Mouse (Mus musculus) left cerebral cortex, postnatal 36 days (tissue): ENCODE data around the gene Rabep2. TPM values are rescaled to one million over a fixed set of nuclear protein-coding genes. Genes with fewer than 3 reads are reported as not detected.
A peak's percentile ranks its signal among the peaks of the same experiment; 100 is the strongest.
"Not testable (repeated sequence)": the region's sequence is repeated elsewhere in the genome, so short reads cannot be mapped to it uniquely, and the experiment has no call there.

ENCODE experiments used
- DNase-seq, 2 experiments: peaks; one replicate each; pipeline ENCODE4 v3.0.0; 2021 to 2022; ENCODE audit warnings: low spot score in 2 of 2, mixed read lengths in 1 of 2
- intact Hi-C: fragments of 180-260 bp; cut with DNase I; formaldehyde crosslinking; loops from one replicate; pipeline ENCODE4 v1.15.1; 2025
- total RNA-seq, 2 experiments: library from RNA; stranded (reverse); gene quantifications; 2 replicates each; pipeline ENCODE4 v1.2.3; 2021

The Rabep2 gene
- total RNA-seq, 2 experiments from 2014 or later: 11.0 to 11.6 TPM

DNA sequence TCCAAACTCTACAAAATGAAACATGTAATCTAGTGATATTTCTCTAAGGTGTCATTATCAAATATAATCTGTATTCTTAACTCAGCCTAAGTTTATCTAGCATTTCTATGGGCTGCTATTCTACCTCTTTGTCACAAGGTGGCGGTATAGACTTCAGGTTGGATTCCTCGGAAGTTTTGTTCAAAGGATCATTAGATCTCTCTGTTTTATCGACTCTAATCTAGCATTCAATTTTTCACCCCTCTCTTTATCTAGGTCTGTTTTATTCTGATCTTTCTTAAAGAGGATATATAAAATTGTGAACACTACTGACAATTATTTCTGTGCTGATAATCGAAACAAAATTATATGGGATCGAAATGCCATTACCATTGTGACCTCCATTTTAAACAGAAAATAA, 53.1 kb downstream of the Rabep2 start:
- intact Hi-C loops: no loop called here
- DNase-seq: no peak

DNA sequence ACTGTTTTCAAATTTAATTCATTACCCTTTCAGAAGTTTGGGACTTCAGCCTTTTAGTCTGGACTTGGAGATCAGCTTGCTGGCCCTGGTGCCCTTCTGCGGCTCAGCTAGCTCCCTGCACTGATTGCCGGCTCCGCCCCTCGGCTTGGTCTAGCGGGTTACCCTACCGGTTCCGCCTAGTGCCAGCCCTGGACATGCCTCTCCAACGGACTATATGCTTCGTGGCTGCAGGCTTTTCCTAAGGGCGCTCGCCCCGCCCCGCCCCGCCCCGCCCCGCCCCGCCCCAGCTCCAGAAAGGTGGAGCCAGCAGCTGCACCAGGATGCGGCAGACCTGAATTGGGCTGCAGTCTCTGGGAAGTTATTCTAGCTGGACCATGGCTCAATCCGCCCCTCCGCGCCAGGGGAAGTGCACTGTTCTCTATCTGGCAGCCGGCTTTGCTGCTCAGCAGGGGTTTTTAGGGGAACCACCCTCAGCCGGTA, 53.9 kb downstream of the Rabep2 start:
- intact Hi-C loops: no loop called here
- DNase-seq: peak; percentile 49 to 54

DNA sequence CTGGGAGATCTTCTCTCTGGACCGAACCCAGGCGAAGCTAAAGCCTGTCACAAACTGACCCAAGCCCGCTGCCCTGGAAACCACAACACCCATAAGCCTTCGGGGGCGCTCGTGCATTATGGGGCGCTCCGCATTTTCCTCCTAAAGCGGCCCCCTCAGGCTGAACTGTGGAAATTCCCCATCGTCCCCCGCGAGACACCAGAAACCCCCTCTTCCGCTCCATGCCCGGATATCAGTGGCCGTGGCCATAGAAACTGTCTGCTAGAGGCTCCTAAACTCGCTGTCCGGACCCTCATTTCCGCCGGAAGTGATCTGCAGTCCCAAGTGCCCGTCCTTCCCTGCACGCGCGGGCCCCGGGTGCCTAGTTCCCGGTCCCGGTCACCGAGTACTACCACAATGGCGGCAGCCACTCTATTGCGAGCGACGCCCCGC, 58.5 kb downstream of the Rabep2 start, which contains the start of gene Tufm:
TSS of gene Tufm (plus strand) at position 310 of the 432 bp plus-strand sequence.
- intact Hi-C loops: loop anchor here (1.0 to 5.0 kb wide), 2 partner anchors 15 to 80 kb away; partner anchors contain the start of gene Eif3c
- DNase-seq: peak; percentile 97 to 98

DNA sequence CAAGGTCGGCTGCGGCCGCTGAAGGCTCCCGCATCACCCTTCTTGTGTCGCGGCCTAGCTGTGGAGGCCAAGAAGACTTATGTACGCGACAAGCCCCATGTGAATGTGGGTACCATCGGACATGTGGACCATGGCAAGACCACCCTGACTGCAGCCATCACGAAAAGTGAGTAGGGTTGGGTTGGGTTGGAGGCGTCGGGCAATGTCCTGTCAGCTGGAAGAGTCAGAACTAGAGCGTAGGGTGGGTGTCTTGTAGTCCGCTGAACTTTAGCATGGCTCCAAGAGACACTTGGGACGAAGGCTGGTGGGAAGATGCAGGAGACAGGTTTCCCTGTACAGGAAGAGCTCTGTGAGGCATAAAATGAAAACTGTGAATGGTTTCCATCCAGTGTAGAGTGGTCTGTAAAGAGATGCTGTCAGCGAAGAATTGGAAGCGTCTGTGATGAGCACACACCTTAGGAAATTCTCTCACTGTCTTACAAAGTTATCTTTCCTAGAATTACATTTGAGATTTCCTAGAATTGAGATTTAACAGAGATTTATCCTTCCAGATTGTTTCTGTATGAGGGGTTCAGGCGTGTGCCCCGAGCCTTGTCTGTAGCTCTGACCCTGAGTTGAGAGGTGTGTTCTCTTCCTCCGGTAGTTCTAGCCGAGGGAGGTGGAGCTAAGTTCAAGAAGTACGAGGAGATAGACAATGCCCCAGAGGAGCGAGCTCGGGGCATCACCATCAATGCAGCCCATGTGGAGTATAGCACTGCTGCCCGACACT, 59.2 kb downstream of the Rabep2 start:
- not testable (repeated sequence) for DNase-seq
- intact Hi-C loops: loop anchor here (1.0 to 5.0 kb wide), 2 partner anchors 14 to 80 kb away; partner anchors contain the start of gene Eif3c

DNA sequence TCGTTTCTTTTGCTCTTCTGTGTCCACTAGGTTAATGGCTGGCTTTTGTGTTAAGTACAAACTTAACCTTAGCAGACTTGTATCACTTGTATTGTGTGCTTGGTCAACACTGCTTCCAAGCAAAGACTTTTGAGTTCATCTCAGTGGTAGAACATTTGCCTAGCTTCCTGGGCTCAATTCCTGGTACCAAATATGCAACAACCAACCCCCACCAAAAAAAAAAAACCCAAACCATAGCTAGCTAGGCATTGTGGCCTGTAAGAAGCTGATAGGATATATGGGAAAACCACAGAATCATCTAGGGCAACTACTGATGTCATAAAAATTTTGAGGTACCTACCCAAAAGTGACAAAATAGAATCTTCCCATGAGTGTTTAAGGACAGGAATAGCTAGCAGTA, 62.4 kb downstream of the Rabep2 start:
- no peak for DNase-seq
- intact Hi-C loops: no loop called here

DNA sequence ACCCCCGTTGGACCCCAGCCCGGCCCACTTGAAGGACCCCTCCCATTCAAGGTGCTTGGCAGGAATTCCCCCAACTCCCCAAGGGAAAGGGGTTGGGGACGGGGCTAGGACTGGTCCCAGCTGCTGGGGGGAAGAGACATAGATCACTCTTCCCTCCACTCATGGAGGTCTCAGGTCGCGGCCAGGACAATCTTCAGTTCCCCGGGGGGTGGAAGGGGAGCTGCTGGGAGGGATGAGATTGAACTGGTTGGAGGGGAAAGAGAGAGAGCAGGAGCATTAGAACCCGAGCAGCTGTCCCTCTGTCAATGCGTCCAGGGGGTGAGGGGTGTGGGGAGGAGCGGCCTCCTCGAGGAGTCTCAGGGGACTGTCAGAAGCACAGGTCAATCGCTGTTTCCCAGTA, 63.4 kb downstream of the Rabep2 start:
- intact Hi-C loops: no loop called here

DNA sequence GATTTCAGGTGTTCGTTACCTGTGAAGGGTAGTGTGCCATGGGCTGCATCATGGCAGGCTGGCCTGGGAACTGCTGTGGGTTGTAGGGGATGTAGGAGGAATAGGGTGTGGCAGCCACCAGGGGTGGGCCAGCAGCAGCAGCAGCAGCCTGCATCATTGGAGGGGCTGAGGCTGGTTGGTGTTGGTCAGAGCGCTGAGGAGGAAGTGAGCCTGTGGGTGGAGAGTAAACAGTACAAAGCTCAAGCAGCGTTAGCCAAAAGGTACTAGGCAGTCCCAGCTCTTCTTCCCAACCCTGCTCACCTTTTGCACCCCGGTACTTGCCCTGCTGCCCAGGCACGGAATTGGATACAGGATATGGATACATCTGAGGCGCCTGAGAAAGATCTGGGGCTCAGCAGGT, 65.6 kb downstream of the Rabep2 start:
- intact Hi-C loops: no loop called here
- DNase-seq: no peak

More for the DNA sequence above, 63.4 kb downstream of the Rabep2 start:
- DNase-seq: no peak

DNA sequence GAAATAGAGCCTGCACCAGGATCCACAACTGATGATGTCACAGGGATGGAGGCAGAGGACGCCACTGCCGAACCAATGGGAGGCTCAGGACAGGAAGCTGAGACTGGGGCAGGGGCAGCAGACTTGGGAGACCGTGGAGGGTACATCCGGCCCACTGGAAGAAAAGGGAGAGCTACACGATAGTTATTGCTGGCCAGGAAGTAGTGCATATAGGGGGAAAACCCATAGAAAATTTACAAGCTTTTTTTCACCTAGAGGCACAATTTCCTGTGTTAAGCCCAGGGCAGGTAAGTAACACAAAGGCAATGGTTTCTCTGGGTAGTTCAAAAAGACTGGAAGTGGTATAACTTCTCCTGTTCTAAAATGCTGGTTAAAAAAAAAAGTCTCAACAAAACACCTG, 67.9 kb downstream of the Rabep2 start:
- no peak for DNase-seq
- intact Hi-C loops: no loop called here

DNA sequence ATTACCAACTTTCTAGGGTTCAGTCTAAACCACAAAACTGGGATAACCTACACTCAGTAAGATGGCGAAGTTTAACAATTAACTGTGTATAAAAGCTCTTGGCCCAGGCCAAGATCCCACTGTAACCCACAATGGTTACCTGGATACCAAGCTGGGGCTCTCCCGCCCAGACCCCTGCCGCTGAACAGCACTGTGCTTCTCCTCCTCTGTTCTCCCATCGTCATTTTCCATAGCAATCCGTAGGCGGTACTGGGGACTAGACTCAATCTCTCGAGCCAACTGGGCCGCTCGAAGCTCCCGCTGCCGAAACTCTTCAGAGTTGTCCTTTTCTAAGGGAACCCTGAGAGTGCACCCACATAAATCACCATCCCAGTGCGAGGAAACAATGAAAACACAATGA, 69.4 kb downstream of the Rabep2 start:
- intact Hi-C loops: no loop called here
- no peak for DNase-seq

Other genes starting within 250 kb of the Rabep2 start
- 10 to 100 TPM; 91.6 to 99.2 TPM for gene Xpo6, start 228.3 kb upstream of the Rabep2 start, total RNA-seq
- gene Sbk1, start 156.1 kb upstream of the Rabep2 start, total RNA-seq: 10 to 100 TPM; 65.2 to 69.9 TPM
- gene Lat, start 59.2 kb upstream of the Rabep2 start, total RNA-seq: 1 to 10 TPM in 1 of 2 experiments, under 1 TPM in 1; 0.57 to 1.5 TPM
- 10 to 100 TPM; 81.5 to 85.5 TPM for gene Spns1, start 51.3 kb upstream of the Rabep2 start, total RNA-seq
- gene Nfatc2ip, start 32.0 kb upstream of the Rabep2 start, total RNA-seq: 1 to 10 TPM; 5.2 to 5.5 TPM
- not detected for gene Cd19, start 13.9 kb upstream of the Rabep2 start, total RNA-seq
- under 1 TPM in 1 of 2 experiments, not detected in 1; 0.54 TPM for gene Atp2a1, start 34.3 kb downstream of the Rabep2 start, total RNA-seq
- gene Sh2b1, start 46.7 kb downstream of the Rabep2 start, total RNA-seq: 10 to 100 TPM; 68.5 to 73.5 TPM
- 10 to 100 TPM; 77.2 to 81.6 TPM for gene Tufm, start 58.6 kb downstream of the Rabep2 start, total RNA-seq
- gene Atxn2l, start 74.7 kb downstream of the Rabep2 start, total RNA-seq: 100 to 1,000 TPM; 102 to 144 TPM
- 100 to 1,000 TPM; 169 to 193 TPM for gene Eif3c, start 137.7 kb downstream of the Rabep2 start, total RNA-seq
- gene Apobr, start 156.2 kb downstream of the Rabep2 start, total RNA-seq: under 1 TPM; 0.39 to 0.63 TPM
- gene Cln3, start 157.1 kb downstream of the Rabep2 start, total RNA-seq: 10 to 100 TPM; 27.4 to 35.8 TPM
- not detected for gene Il27, start 166.2 kb downstream of the Rabep2 start, total RNA-seq
- 10 to 100 TPM; 16.6 to 17.2 TPM for gene Nupr1, start 202.1 kb downstream of the Rabep2 start, total RNA-seq
- gene Sgf29, start 220.6 kb downstream of the Rabep2 start, total RNA-seq: 10 to 100 TPM; 27.2 to 38.4 TPM
- gene Sult1a1, start 247.7 kb downstream of the Rabep2 start, total RNA-seq: 10 to 100 TPM in 1 of 2 experiments, 1 to 10 TPM in 1; 9.6 to 15.9 TPM